Mouse (Mus musculus): ENCODE data around the gene Atp5mpl.

Atp5mpl gene

GRCm38 (mm10) chr12:111966683-111967173, at the start of gene Atp5mpl:
Atp5mpl (minus strand) TSS chr12:111966977.
- DNase-seq (ENCODE audit: inconsistent ontology term): peak; percentile 96

- no peak for DNase-seq (ENCODE audit: inconsistent ontology term)
Observed at GRCm38 (mm10) chr12:112016346-112016745, 49.6 kb upstream of the Atp5mpl start.

GRCm38 (mm10) chr12:112013271-112013801, 46.6 kb upstream of the Atp5mpl start:
- no peak for DNase-seq (ENCODE audit: inconsistent ontology term)

- no peak for DNase-seq (ENCODE audit: inconsistent ontology term)
Observed at GRCm38 (mm10) chr12:112012511-112013270, 45.9 kb upstream of the Atp5mpl start.

GRCm38 (mm10) chr12:112001223-112001622, 34.4 kb upstream of the Atp5mpl start:
- DNase-seq (ENCODE audit: inconsistent ontology term): peak; percentile 57

GRCm38 (mm10) chr12:111999735-112000134, 33.0 kb upstream of the Atp5mpl start:
- DNase-seq (ENCODE audit: inconsistent ontology term): no peak

- DNase-seq (ENCODE audit: inconsistent ontology term): no peak
Observed at GRCm38 (mm10) chr12:111995161-111995560, 28.4 kb upstream of the Atp5mpl start.

- DNase-seq (ENCODE audit: inconsistent ontology term): no peak
Observed at GRCm38 (mm10) chr12:111992626-111993025, 25.8 kb upstream of the Atp5mpl start.

GRCm38 (mm10) chr12:111986756-111987155, 20.0 kb upstream of the Atp5mpl start:
- peak; percentile 9 for DNase-seq (ENCODE audit: inconsistent ontology term)

- DNase-seq (ENCODE audit: inconsistent ontology term): no peak
Observed at GRCm38 (mm10) chr12:111983165-111983564, 16.4 kb upstream of the Atp5mpl start.

GRCm38 (mm10) chr12:111981831-111982230, 15.1 kb upstream of the Atp5mpl start:
- DNase-seq (ENCODE audit: inconsistent ontology term): no peak

GRCm38 (mm10) chr12:111980887-111981367, 14.2 kb upstream of the Atp5mpl start, which contains the start of gene Rd3l:
Rd3l (minus strand) TSS chr12:111981317.
- DNase-seq (ENCODE audit: inconsistent ontology term): no peak

GRCm38 (mm10) chr12:111978274-111978673, 11.5 kb upstream of the Atp5mpl start:
- no peak for DNase-seq (ENCODE audit: inconsistent ontology term)

GRCm38 (mm10) chr12:111977138-111977537, 10.4 kb upstream of the Atp5mpl start:
- DNase-seq (ENCODE audit: inconsistent ontology term): no peak

- DNase-seq (ENCODE audit: inconsistent ontology term): no peak
Observed at GRCm38 (mm10) chr12:111974578-111974977, 7.8 kb upstream of the Atp5mpl start.

GRCm38 (mm10) chr12:111972504-111972903, 5.7 kb upstream of the Atp5mpl start:
- DNase-seq (ENCODE audit: inconsistent ontology term): no peak

GRCm38 (mm10) chr12:111971231-111971686, 4.5 kb upstream of the Atp5mpl start, which contains the start of gene Tdrd9:
Tdrd9 (plus strand) TSS chr12:111971559.
- DNase-seq (ENCODE audit: inconsistent ontology term): no peak

- DNase-seq (ENCODE audit: inconsistent ontology term): no peak
Observed at GRCm38 (mm10) chr12:111970085-111970484, 3.3 kb upstream of the Atp5mpl start.

- DNase-seq (ENCODE audit: inconsistent ontology term): no peak
Observed at GRCm38 (mm10) chr12:111963339-111963738, 3.4 kb downstream of the Atp5mpl start.

GRCm38 (mm10) chr12:111958101-111958865, 8.5 kb downstream of the Atp5mpl start:
- DNase-seq (ENCODE audit: inconsistent ontology term): no peak

- no peak for DNase-seq (ENCODE audit: inconsistent ontology term)
Observed at GRCm38 (mm10) chr12:111956173-111956572, 10.6 kb downstream of the Atp5mpl start.

GRCm38 (mm10) chr12:111951701-111952100, 15.1 kb downstream of the Atp5mpl start:
- DNase-seq (ENCODE audit: inconsistent ontology term): no peak
